Mouse (Mus musculus) neural tube, embryonic 13.5 days (tissue): ENCODE measurements around the gene Slc35d1. TPM values are rescaled to one million over a fixed set of nuclear protein-coding genes. Genes with fewer than 3 reads are reported as not detected.
A peak's percentile ranks its signal among the peaks of the same experiment; 100 is the strongest.

Source experiments
- ATAC-seq: fragments of 200-750 bp; cut with Nextera tagmentation; 2 replicates; pipeline ENCODE4 v1.8.0; 2017; ENCODE audit warnings: low read depth, mild to moderate bottlenecking, moderate TSS enrichment, moderate library complexity
- H3K27ac ChIP-seq: fragments of 300-500 bp; sonication (generic); replicated peaks from 2 replicates; pipeline ENCODE4 v1.5.1; 2015; ENCODE audit warnings: moderate library complexity, mild to moderate bottlenecking, inconsistent platforms
- H3K27me3 ChIP-seq: fragments of 300-500 bp; sonication (generic); 2 replicates; pipeline ENCODE4 v1.6.1; 2015; ENCODE audit warnings: mild to moderate bottlenecking, inconsistent platforms
- H3K36me3 ChIP-seq: fragments of 300-500 bp; sonication (generic); 2 replicates; pipeline ENCODE4 v1.6.1; 2015; ENCODE audit warnings: mild to moderate bottlenecking, inconsistent platforms
- H3K4me1 ChIP-seq: fragments of 300-500 bp; sonication (generic); replicated peaks from 2 replicates; pipeline ENCODE4 v1.6.1; 2015; ENCODE audit warnings: inconsistent platforms
- H3K4me2 ChIP-seq: fragments of 300-500 bp; sonication (generic); 2 replicates; pipeline ENCODE4 v1.6.1; 2015; ENCODE audit warnings: inconsistent platforms, mild to moderate bottlenecking, moderate library complexity
- H3K4me3 ChIP-seq: fragments of 300-500 bp; sonication (generic); 2 replicates; pipeline ENCODE4 v1.5.1; 2015; ENCODE audit warnings: mild to moderate bottlenecking, inconsistent platforms
- H3K9ac ChIP-seq: fragments of 300-500 bp; sonication (generic); 2 replicates; pipeline ENCODE4 v1.6.1; 2015; ENCODE audit warnings: moderate library complexity, mild to moderate bottlenecking, inconsistent platforms
- H3K9me3 ChIP-seq: fragments of 300-500 bp; sonication (generic); 2 replicates; pipeline ENCODE4 v1.6.1; 2016; ENCODE audit warnings: inconsistent platforms
- WGBS: fragments of 180-500 bp; shearing (Covaris S2); methylation state at CpG from one replicate; pipeline ENCODE4 v1.1.7; 2015; 5-methylcytosine and 5-hydroxymethylcytosine counted together
- polyA plus RNA-seq: library from polyadenylated mRNA; unstranded; fragments of >200 nt; fragmentation: Nextera tagmentation; extraction: Ambion mirVana; gene quantifications from 2 replicates; pipeline ENCODE4 v1.2.1, GENCODE M21; 2015

Gene Slc35d1
- polyA plus RNA-seq, 1 experiment from 2014 or later: 8.3 TPM

GRCm38 (mm10) chr4:103216046-103216445 is 1.1 kb upstream of the Slc35d1 start:
- no peak for ATAC-seq
- peaks cover 32% of the 10 kb centered on the region for H3K4me1 ChIP-seq

GRCm38 (mm10) chr4:103214498-103214924 is 453 bp downstream of the Slc35d1 start:
- peak overlapping the region; percentile 96 for H3K9ac ChIP-seq
- peak overlapping the region; percentile 100 for H3K27ac ChIP-seq
- peaks cover 32% of the 10 kb centered on the region for H3K4me1 ChIP-seq
- peak overlapping the region; percentile 75 for H3K4me2 ChIP-seq
- WGBS: 1% methylated on average over 48 of the region's 48 CpGs
- H3K9me3 ChIP-seq: no peaks in the 10 kb centered on the region
- ATAC-seq: peak; percentile 93
- H3K27me3 ChIP-seq: no peaks in the 10 kb centered on the region
- peaks cover 14% of the 10 kb centered on the region for H3K36me3 ChIP-seq
- H3K4me3 ChIP-seq: peak overlapping the region; percentile 90

More at GRCm38 (mm10) chr4:103216046-103216445, 1.1 kb upstream of the Slc35d1 start:
- Histone ChIP-seq H3K9me3 (no peaks in the 10 kb centered on the region), H3K36me3 (0 out of 2 replicates have a peak, but pooled peaks cover 2% of the 10 kb centered on the region), H3K9ac (no peak overlapping the region), H3K4me2 (no peak overlapping the region; the same call in 1 of the 2 replicates), H3K27me3 (no peaks in the 10 kb centered on the region), H3K27ac (no peak overlapping the region), H3K4me3 (no peak overlapping the region)
- WGBS: 91% methylated on average over 6 of the region's 6 CpGs

- Histone ChIP-seq H3K4me2 (peak overlapping the region; percentile 75), H3K4me3 (peak overlapping the region; percentile 90), H3K9me3 (no peaks in the 10 kb centered on the region), H3K4me1 (peaks cover 32% of the 10 kb centered on the region), H3K36me3 (peaks cover 19% of the 10 kb centered on the region), H3K27ac (peak overlapping the region; percentile 100), H3K9ac (peak overlapping the region; percentile 96), H3K27me3 (no peaks in the 10 kb centered on the region)
- 5% methylated on average over 30 of the region's 30 CpGs for WGBS
- no peak for ATAC-seq
These were observed 986 bp downstream of the Slc35d1 start for GRCm38 (mm10) chr4:103213859-103214497.

GRCm38 (mm10) chr4:103208553-103208952 is 6.4 kb downstream of the Slc35d1 start:
- H3K36me3 ChIP-seq: peaks cover 53% of the 10 kb centered on the region
- WGBS: 95% methylated on average over 1 of the region's 1 CpGs

GRCm38 (mm10) chr4:103203646-103204045 is 11.3 kb downstream of the Slc35d1 start:
- Histone ChIP-seq H3K27me3 (no peaks in the 10 kb centered on the region), H3K9ac (no peak overlapping the region), H3K4me3 (no peak overlapping the region), H3K27ac (no peak overlapping the region), H3K36me3 (peaks cover 53% of the 10 kb centered on the region), H3K4me1 (0 out of 2 replicates have a peak, but pooled peaks cover 9% of the 10 kb centered on the region), H3K4me2 (no peak overlapping the region), H3K9me3 (no peaks in the 10 kb centered on the region)
- 72% methylated on average over 2 of the region's 2 CpGs for WGBS
- ATAC-seq: no peak

More at GRCm38 (mm10) chr4:103208553-103208952, 6.4 kb downstream of the Slc35d1 start:
- Histone ChIP-seq H3K27me3 (no peaks in the 10 kb centered on the region), H3K4me2 (no peak overlapping the region), H3K9me3 (no peaks in the 10 kb centered on the region), H3K4me3 (no peak overlapping the region), H3K9ac (no peak overlapping the region), H3K4me1 (peaks cover 23% of the 10 kb centered on the region), H3K27ac (no peak overlapping the region)
- ATAC-seq: no peak

- no peak for ATAC-seq
- Histone ChIP-seq H3K4me1 (0 out of 2 replicates have a peak, but pooled peaks cover 9% of the 10 kb centered on the region), H3K27ac (no peak overlapping the region), H3K4me3 (no peak overlapping the region), H3K27me3 (no peaks in the 10 kb centered on the region), H3K4me2 (no peak overlapping the region), H3K9ac (no peak overlapping the region), H3K9me3 (no peaks in the 10 kb centered on the region), H3K36me3 (peaks cover 43% of the 10 kb centered on the region)
- WGBS: 93% methylated on average over 1 of the region's 1 CpGs
These were observed 14.9 kb downstream of the Slc35d1 start for GRCm38 (mm10) chr4:103200046-103200445.

GRCm38 (mm10) chr4:103199086-103199485 is 15.9 kb downstream of the Slc35d1 start:
- 36% methylated on average over 4 of the region's 4 CpGs for WGBS
- no peak for ATAC-seq
- Histone ChIP-seq H3K4me3 (no peak overlapping the region), H3K9ac (no peak overlapping the region), H3K27me3 (no peaks in the 10 kb centered on the region), H3K27ac (no peak overlapping the region), H3K9me3 (no peaks in the 10 kb centered on the region), H3K4me1 (0 out of 2 replicates have a peak, but pooled peaks cover 5% of the 10 kb centered on the region), H3K36me3 (peaks cover 51% of the 10 kb centered on the region), H3K4me2 (no peak overlapping the region)

GRCm38 (mm10) chr4:103197401-103197800 is 17.6 kb downstream of the Slc35d1 start:
- H3K27ac ChIP-seq: no peak overlapping the region
- H3K4me1 ChIP-seq: no peaks in the 10 kb centered on the region
- H3K36me3 ChIP-seq: peaks cover 58% of the 10 kb centered on the region
- H3K9me3 ChIP-seq: no peaks in the 10 kb centered on the region
- 95% methylated on average over 8 of the region's 8 CpGs for WGBS
- H3K4me2 ChIP-seq: no peak overlapping the region
- ATAC-seq: no peak
- no peak overlapping the region for H3K9ac ChIP-seq
- H3K4me3 ChIP-seq: no peak overlapping the region
- H3K27me3 ChIP-seq: no peaks in the 10 kb centered on the region

GRCm38 (mm10) chr4:103192421-103192820 is 22.5 kb downstream of the Slc35d1 start:
- Histone ChIP-seq H3K4me1 (no peaks in the 10 kb centered on the region), H3K9ac (no peak overlapping the region), H3K4me3 (no peak overlapping the region), H3K27me3 (no peaks in the 10 kb centered on the region), H3K4me2 (no peak overlapping the region), H3K36me3 (peaks cover 76% of the 10 kb centered on the region), H3K9me3 (no peaks in the 10 kb centered on the region), H3K27ac (no peak overlapping the region)
- WGBS: 86% methylated on average over 2 of the region's 2 CpGs
- no peak for ATAC-seq

- H3K27me3 ChIP-seq: no peaks in the 10 kb centered on the region
- no peak overlapping the region for H3K4me3 ChIP-seq
- no peak overlapping the region for H3K4me2 ChIP-seq
- no peak for ATAC-seq
- H3K36me3 ChIP-seq: peaks cover 70% of the 10 kb centered on the region
- WGBS: 91% methylated on average over 8 of the region's 8 CpGs
- no peaks in the 10 kb centered on the region for H3K4me1 ChIP-seq
- no peaks in the 10 kb centered on the region for H3K9me3 ChIP-seq
- H3K9ac ChIP-seq: no peak overlapping the region
- no peak overlapping the region for H3K27ac ChIP-seq
These were observed 26.0 kb downstream of the Slc35d1 start for GRCm38 (mm10) chr4:103188786-103189640.

- Histone ChIP-seq H3K9me3 (no peaks in the 10 kb centered on the region), H3K27me3 (no peaks in the 10 kb centered on the region), H3K9ac (no peak overlapping the region), H3K4me1 (peaks cover 35% of the 10 kb centered on the region), H3K36me3 (peaks cover 35% of the 10 kb centered on the region), H3K4me2 (no peak overlapping the region), H3K27ac (peak overlapping the region; percentile 33), H3K4me3 (no peak overlapping the region)
- peak; percentile 74 for ATAC-seq
- WGBS: 24% methylated on average over 8 of the region's 8 CpGs
These were observed 34.6 kb downstream of the Slc35d1 start for GRCm38 (mm10) chr4:103180300-103180888.

GRCm38 (mm10) chr4:103179581-103179980 is 35.4 kb downstream of the Slc35d1 start:
- Histone ChIP-seq H3K4me1 (peaks cover 35% of the 10 kb centered on the region), H3K4me2 (no peak overlapping the region), H3K36me3 (peaks cover 33% of the 10 kb centered on the region), H3K9me3 (no peaks in the 10 kb centered on the region), H3K4me3 (no peak overlapping the region), H3K9ac (no peak overlapping the region), H3K27ac (no peak overlapping the region), H3K27me3 (no peaks in the 10 kb centered on the region)
- 38% methylated on average over 3 of the region's 3 CpGs for WGBS
- no peak for ATAC-seq
